Mouse (Mus musculus): Measurements from ENCODE around the gene E030030I06Rik.

DNA sequence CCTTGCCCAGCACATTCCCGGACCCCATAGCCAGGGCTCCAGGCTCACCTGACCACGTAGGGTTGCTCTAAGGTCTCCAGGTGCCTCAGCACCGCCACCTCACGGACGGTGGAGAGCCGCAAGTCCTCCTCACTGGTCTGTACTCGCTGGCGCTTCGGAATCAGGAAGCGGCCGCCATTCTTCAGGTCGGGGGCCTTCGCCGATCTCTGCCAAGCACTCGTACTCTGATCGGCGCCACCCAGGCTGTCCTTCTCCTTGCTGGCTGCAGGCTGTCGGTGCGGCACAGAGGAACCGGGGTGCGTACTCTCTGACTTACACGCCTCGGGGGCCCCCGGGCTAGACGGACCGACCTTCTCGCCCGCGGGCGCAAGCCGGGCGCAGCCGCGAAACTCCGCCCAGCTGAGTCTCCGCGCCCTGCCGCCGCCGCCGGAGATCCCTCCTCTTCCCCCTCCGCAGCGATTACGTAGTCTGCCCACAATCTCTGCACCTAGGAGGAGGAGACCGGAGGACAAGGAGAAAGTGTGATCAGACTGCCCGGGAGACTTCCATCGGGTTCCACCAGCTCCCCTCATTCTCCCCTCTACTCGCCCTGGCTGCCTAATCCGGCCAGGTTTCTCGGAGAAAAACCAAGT is 513 bp downstream of the E030030I06Rik start:
- TF ChIP-seq POLR2A (IDR thresholded peaks at IDR 0.05; ENCODE audit: insufficient read depth, low read depth, low read length) (peak; percentile 49; the same call in 1 of the 2 replicates), CTCF (IDR thresholded peaks at IDR 0.05) (peak; percentile 66), EP300 (IDR thresholded peaks at IDR 0.05; ENCODE audit: insufficient read depth, low read depth, low read length) (no peak)

All from heart, adult 2 months (tissue).